Mouse (Mus musculus) limb, embryonic 11.5 days (tissue): ENCODE measurements around the gene Noa1. TPM values are rescaled to one million over a fixed set of nuclear protein-coding genes. Genes with fewer than 3 reads are reported as not detected.

Experiments used
- ATAC-seq: fragments of 200-750 bp; cut with Nextera tagmentation; 2 replicates; pipeline ENCODE4 v1.8.0; 2017; ENCODE audit warnings: low read depth; ENCODE audit not compliant: insufficient number of reproducible peaks, low FRiP score, low TSS enrichment
- DNase-seq: peaks from one replicate; pipeline ENCODE4 v3.0.0-alpha.2; 2015; ENCODE audit warnings: low spot score
- H3K27ac ChIP-seq: fragments of 300-500 bp; sonication (generic); replicated peaks from 2 replicates; pipeline ENCODE4 v1.5.1; 2014; ENCODE audit warnings: low read depth, mild to moderate bottlenecking, low read length
- H3K27me3 ChIP-seq: fragments of 300-500 bp; sonication (generic); 2 replicates; pipeline ENCODE4 v1.6.1; 2014; ENCODE audit warnings: mild to moderate bottlenecking, low read length, mixed read lengths; ENCODE audit not compliant: control insufficient read depth, insufficient read depth
- H3K36me3 ChIP-seq: fragments of 300-500 bp; sonication (generic); 2 replicates; pipeline ENCODE4 v1.6.1; 2014; ENCODE audit warnings: mild to moderate bottlenecking, low read length, moderate library complexity, mixed read lengths; ENCODE audit not compliant: control insufficient read depth, insufficient read depth
- H3K4me1 ChIP-seq: fragments of 300-500 bp; sonication (generic); 2 replicates; pipeline ENCODE4 v1.6.1; 2014; ENCODE audit warnings: low read length, mixed read lengths; ENCODE audit not compliant: control insufficient read depth, insufficient read depth
- H3K4me2 ChIP-seq: fragments of 300-500 bp; sonication (generic); 2 replicates; pipeline ENCODE4 v1.6.1; 2014; ENCODE audit warnings: low read depth, mild to moderate bottlenecking, moderate library complexity; ENCODE audit not compliant: severe bottlenecking
- H3K4me3 ChIP-seq: fragments of 300-500 bp; sonication (generic); 2 replicates; pipeline ENCODE4 v1.5.1; 2014; ENCODE audit warnings: low read depth, low read length
- H3K9ac ChIP-seq: fragments of 300-500 bp; sonication (generic); 2 replicates; pipeline ENCODE4 v1.6.1; 2014; ENCODE audit warnings: mild to moderate bottlenecking, low read length
- H3K9me3 ChIP-seq: fragments of 300-500 bp; sonication (generic); 2 replicates; pipeline ENCODE4 v1.6.1; 2016; ENCODE audit warnings: low read length; ENCODE audit not compliant: control insufficient read depth
- WGBS: fragments of 180-500 bp; shearing (Covaris S2); extraction: QIAGEN DNeasy Blood & Tissue Kit; methylation state at CpG from one replicate; pipeline ENCODE4 v1.1.7; 2014; 5-methylcytosine and 5-hydroxymethylcytosine counted together
- polyA plus RNA-seq: library from polyadenylated mRNA; unstranded; fragments of >200 nt; fragmentation: Nextera tagmentation; extraction: Ambion mirVana; gene quantifications from 2 replicates; pipeline ENCODE4 v1.2.1, GENCODE M21; 2014

Gene Noa1
- polyA plus RNA-seq, result 32.1 and 35.2 TPM in 2 replicates

- ATAC-seq (peak; percentile 93), DNase-seq (peak; percentile 99)
- Histone ChIP-seq H3K36me3 (peaks cover 9% of the 10 kb centered on the region), H3K27ac (peak within 1 kb of the TSS; percentile 83), H3K27me3 (no peaks in the 10 kb centered on the region), H3K9me3 (no peaks in the 10 kb centered on the region), H3K4me3 (peak within 1 kb of the TSS; percentile 81), H3K9ac (peak within 1 kb of the TSS; percentile 91), H3K4me1 (peaks cover 17% of the 10 kb centered on the region), H3K4me2 (peak within 1 kb of the TSS; percentile 95)
- WGBS, result under 1% methylated on average over 85 of the region's 85 CpGs
These were observed at the start of gene Noa1, which contains the start of gene Polr2b for GRCm38 (mm10) chr5:77309924-77310772. Gene Noa1 (minus strand): TSS chr5:77310084. Gene Polr2b (plus strand): TSS chr5:77310147.

DNA sequence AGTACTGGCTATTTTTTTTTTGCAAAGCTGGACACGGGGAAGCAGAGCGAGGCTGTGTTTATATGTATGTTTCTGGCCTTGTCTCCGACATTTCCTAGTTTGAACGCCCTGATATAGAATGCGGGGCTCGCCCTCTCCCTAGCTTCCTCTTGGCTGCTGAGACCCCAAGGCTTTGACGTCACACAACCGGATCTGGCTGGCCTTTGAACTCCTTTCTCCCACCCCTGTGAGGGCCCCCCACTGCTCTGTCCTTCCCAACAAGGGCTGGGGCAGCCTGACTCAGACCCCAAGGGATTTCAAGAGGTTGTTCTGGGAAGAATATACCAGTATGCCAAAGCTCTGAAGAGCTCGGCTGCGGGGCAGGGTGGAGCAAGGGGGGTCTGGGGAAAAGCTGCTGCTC, 48.5 kb upstream of the Noa1 start:
- DNase-seq (peak; percentile 74), ATAC-seq (0 out of 2 replicates have a peak, but pooled peaks have one; percentile 41)
- 1% methylated on average over 10 of the region's 10 CpGs for WGBS
- no peak overlapping the region for H3K27ac ChIP-seq
- H3K9ac ChIP-seq, result peak overlapping the region; percentile 24; the same call in 1 of the 2 replicates
- H3K4me3 ChIP-seq, result peak overlapping the region; percentile 20
- H3K36me3 ChIP-seq, result no peaks in the 10 kb centered on the region
- H3K9me3 ChIP-seq, result no peaks in the 10 kb centered on the region
- no peaks in the 10 kb centered on the region for H3K27me3 ChIP-seq
- peak overlapping the region; percentile 40 for H3K4me2 ChIP-seq
- H3K4me1 ChIP-seq, result peaks cover 10% of the 10 kb centered on the region

GRCm38 (mm10) chr5:77357405-77358149, 47.7 kb upstream of the Noa1 start:
- Histone ChIP-seq H3K4me1 (peaks cover 10% of the 10 kb centered on the region), H3K9me3 (no peaks in the 10 kb centered on the region), H3K36me3 (no peaks in the 10 kb centered on the region), H3K9ac (no peak overlapping the region; the same call in 1 of the 2 replicates), H3K4me3 (peak overlapping the region; percentile 20), H3K27ac (no peak overlapping the region), H3K4me2 (peak overlapping the region; percentile 40), H3K27me3 (no peaks in the 10 kb centered on the region)
- ATAC-seq (no peak), DNase-seq (peak; percentile 67)
- WGBS, result 13% methylated on average over 22 of the region's 22 CpGs

DNA sequence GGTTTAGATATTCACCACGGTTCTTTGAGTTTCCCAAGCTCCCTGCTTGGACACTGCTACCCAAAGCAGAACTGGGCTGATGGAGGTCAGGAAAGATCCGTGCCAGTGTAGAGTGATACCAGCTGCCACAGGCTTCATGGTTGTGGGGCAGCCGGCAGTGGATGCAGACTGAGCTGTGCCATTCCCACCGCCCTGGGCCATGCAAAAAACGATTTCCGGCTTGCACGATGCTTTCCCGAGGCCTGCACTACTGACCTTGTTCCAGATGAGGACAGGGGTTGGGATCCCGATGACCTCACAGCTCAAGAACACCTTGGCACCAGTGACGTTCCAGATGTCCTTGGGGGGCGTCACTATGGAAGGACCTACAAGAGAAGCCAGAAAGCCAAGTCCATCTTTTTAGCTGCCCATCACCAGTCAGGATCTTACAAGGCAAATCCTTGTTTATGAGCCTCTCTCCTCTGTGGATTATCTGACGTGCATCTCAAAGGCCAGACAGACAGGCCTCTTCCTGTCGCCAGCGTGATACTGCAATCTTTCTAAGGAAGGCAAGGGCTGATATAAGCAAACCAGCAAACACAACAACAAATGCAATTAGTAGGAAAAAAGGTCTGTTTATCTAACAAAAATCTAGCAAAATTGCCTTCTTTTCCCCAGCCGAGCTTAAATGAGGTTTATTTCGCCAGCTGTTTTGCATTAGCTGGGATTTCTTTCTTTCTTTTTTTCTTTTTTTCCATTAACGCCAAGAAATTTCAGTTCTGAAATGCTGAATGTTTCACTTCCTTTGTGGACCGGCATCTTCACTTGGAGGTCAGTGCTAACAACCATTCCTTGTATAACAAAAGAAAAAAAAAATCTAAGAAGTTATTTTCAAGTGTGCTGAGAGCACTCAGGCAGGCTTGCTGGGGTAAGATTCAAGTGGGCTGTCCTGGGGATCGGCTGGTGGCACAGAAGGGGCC, 45.7 kb upstream of the Noa1 start:
- no peak overlapping the region for H3K27ac ChIP-seq
- no peak overlapping the region for H3K4me3 ChIP-seq
- H3K9me3 ChIP-seq, result no peaks in the 10 kb centered on the region
- H3K9ac ChIP-seq, result no peak overlapping the region
- ATAC-seq (peak; percentile 19; the same call in 1 of the 2 replicates), DNase-seq (peak; percentile 31)
- peaks cover 10% of the 10 kb centered on the region for H3K4me1 ChIP-seq
- no peaks in the 10 kb centered on the region for H3K27me3 ChIP-seq
- WGBS, result 42% methylated on average over 19 of the region's 19 CpGs
- H3K4me2 ChIP-seq, result no peak overlapping the region
- no peaks in the 10 kb centered on the region for H3K36me3 ChIP-seq

DNA sequence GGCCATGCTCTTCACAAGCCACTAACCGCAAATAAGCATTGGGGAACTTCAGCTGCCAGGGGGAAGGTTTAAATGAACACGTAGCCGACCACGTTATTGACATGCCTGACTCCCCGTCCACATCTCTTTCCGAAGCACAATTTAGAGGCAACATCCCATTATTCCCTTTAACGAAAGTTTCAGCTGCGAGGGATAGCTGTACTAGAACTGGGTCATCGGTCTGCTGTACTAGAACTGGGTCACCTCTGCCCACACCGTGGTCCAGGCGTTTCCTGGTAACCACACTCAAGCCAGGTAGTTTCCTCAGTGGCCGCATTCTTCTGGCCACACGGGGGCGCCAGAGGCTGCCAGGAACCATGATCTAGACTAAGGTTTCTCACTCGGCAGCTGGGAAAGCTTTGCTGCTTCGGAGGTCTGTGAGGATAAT, 44.5 kb upstream of the Noa1 start:
- Histone ChIP-seq H3K36me3 (no peaks in the 10 kb centered on the region; the same call in none of the 2 replicates), H3K9me3 (no peaks in the 10 kb centered on the region), H3K9ac (no peak overlapping the region), H3K27ac (no peak overlapping the region), H3K27me3 (no peaks in the 10 kb centered on the region), H3K4me2 (peak overlapping the region; percentile 23; the same call in 1 of the 2 replicates), H3K4me3 (no peak overlapping the region), H3K4me1 (peaks cover 10% of the 10 kb centered on the region)
- 5% methylated on average over 16 of the region's 16 CpGs for WGBS
- DNase-seq (peak; percentile 94), ATAC-seq (peak; percentile 67)

DNA sequence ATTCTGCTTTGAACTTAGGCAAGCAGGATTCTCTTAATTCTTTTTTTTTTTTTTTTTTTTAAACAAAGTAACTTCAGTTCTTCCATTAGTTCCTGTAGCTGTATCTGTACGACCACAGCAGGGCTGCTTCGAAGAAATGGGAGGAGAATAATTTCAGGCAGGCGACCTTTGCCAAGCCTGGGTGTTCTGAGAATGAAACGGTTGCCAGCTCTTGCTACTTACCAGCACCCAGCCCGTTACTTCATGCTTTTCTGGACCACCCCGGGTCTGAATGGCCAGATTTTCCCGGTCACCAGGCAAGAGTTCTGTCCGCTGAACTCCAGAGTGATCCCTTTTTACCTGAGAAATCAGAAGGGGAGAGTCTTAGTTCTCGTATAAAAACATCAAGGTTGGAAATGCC, 41.8 kb upstream of the Noa1 start:
- no peak overlapping the region for H3K27ac ChIP-seq
- peaks cover 10% of the 10 kb centered on the region for H3K4me1 ChIP-seq
- no peaks in the 10 kb centered on the region for H3K9me3 ChIP-seq
- no peak overlapping the region for H3K4me2 ChIP-seq
- DNase-seq (no peak), ATAC-seq (no peak)
- no peak overlapping the region for H3K4me3 ChIP-seq
- H3K9ac ChIP-seq, result no peak overlapping the region
- H3K27me3 ChIP-seq, result no peaks in the 10 kb centered on the region
- WGBS, result 71% methylated on average over 9 of the region's 9 CpGs
- peaks cover 17% of the 10 kb centered on the region for H3K36me3 ChIP-seq

GRCm38 (mm10) chr5:77349971-77350658, 40.2 kb upstream of the Noa1 start:
- Histone ChIP-seq H3K9me3 (no peaks in the 10 kb centered on the region), H3K4me2 (no peak overlapping the region), H3K36me3 (peaks cover 22% of the 10 kb centered on the region), H3K27me3 (no peaks in the 10 kb centered on the region), H3K4me3 (no peak overlapping the region), H3K4me1 (peaks cover 1% of the 10 kb centered on the region), H3K9ac (no peak overlapping the region), H3K27ac (no peak overlapping the region)
- DNase-seq, result no peak
- 89% methylated on average over 15 of the region's 15 CpGs for WGBS
- no peak for ATAC-seq
